Mouse (Mus musculus) fibroblast of lung, adult 2 months (primary cell): ENCODE measurements around the gene Ankib1.
A peak's percentile ranks its signal among the peaks of the same experiment; 100 is the strongest.
"Not testable (repeated sequence)": the region's sequence is repeated elsewhere in the genome, so short reads cannot be mapped to it uniquely, and the experiment has no call there.

Experiments
- DNase-seq: peaks from one replicate; pipeline ENCODE4 v3.0.0-alpha.2; 2011; ENCODE audit warnings: low read depth

Ankib1 gene

GRCm38 (mm10) chr5:3725491-3725890, 77.2 kb downstream of the Ankib1 start:
- no peak for DNase-seq

GRCm38 (mm10) chr5:3723415-3723814, 79.3 kb downstream of the Ankib1 start:
- no peak for DNase-seq

- no peak for DNase-seq
Observed at GRCm38 (mm10) chr5:3722873-3723272, 79.9 kb downstream of the Ankib1 start.

GRCm38 (mm10) chr5:3719371-3719770, 83.4 kb downstream of the Ankib1 start:
- DNase-seq: no peak

GRCm38 (mm10) chr5:3715800-3716199, 86.9 kb downstream of the Ankib1 start:
- DNase-seq: no peak

GRCm38 (mm10) chr5:3702180-3702579, 100.5 kb downstream of the Ankib1 start:
- DNase-seq: no peak

- DNase-seq: no peak
Observed at GRCm38 (mm10) chr5:3700025-3700424, 102.7 kb downstream of the Ankib1 start.

GRCm38 (mm10) chr5:3696031-3696430, 106.7 kb downstream of the Ankib1 start:
- DNase-seq: no peak

- DNase-seq: no peak
Observed at GRCm38 (mm10) chr5:3695191-3695590, 107.5 kb downstream of the Ankib1 start.

- no peak for DNase-seq
Observed at GRCm38 (mm10) chr5:3692956-3693355, 109.8 kb downstream of the Ankib1 start.

GRCm38 (mm10) chr5:3691283-3691682, 111.4 kb downstream of the Ankib1 start:
- DNase-seq: no peak

GRCm38 (mm10) chr5:3688298-3688697, 114.4 kb downstream of the Ankib1 start:
- DNase-seq: no peak

GRCm38 (mm10) chr5:3669938-3670554, 132.7 kb downstream of the Ankib1 start:
- no peak for DNase-seq

GRCm38 (mm10) chr5:3666585-3666984, 136.1 kb downstream of the Ankib1 start:
- no peak for DNase-seq

GRCm38 (mm10) chr5:3665225-3665624, 137.5 kb downstream of the Ankib1 start:
- no peak for DNase-seq

- DNase-seq: no peak
Observed at GRCm38 (mm10) chr5:3657085-3657484, 145.6 kb downstream of the Ankib1 start, which contains the start of gene Gatad1. Gene Gatad1 (minus strand): TSS chr5:3657185.

- DNase-seq: no peak
Observed at GRCm38 (mm10) chr5:3653801-3654200, 148.9 kb downstream of the Ankib1 start.

GRCm38 (mm10) chr5:3652903-3653575, 149.7 kb downstream of the Ankib1 start:
- DNase-seq: not testable (repeated sequence)

- DNase-seq: no peak
Observed at GRCm38 (mm10) chr5:3651621-3652020, 151.1 kb downstream of the Ankib1 start.

- DNase-seq: no peak
Observed at GRCm38 (mm10) chr5:3650881-3651280, 151.8 kb downstream of the Ankib1 start, which contains the start of gene Tmbim7. Gene Tmbim7 (plus strand): TSS chr5:3651181.

- no peak for DNase-seq
Observed at GRCm38 (mm10) chr5:3648849-3649210, 153.9 kb downstream of the Ankib1 start.

- DNase-seq: no peak
Observed at GRCm38 (mm10) chr5:3648206-3648848, 154.4 kb downstream of the Ankib1 start.

- peak; percentile 36 for DNase-seq
Observed at GRCm38 (mm10) chr5:3647708-3648121, 155.0 kb downstream of the Ankib1 start.
